Mouse (Mus musculus): ENCODE data around the gene Larp6. TPM values are rescaled to one million over a fixed set of nuclear protein-coding genes. Genes with fewer than 3 reads are reported as not detected.
A peak's percentile ranks its signal among the peaks of the same experiment; 100 is the strongest.

Larp6 gene
- polyA plus RNA-seq, 1 experiment from 2014 or later, result 1.3 TPM

DNA sequence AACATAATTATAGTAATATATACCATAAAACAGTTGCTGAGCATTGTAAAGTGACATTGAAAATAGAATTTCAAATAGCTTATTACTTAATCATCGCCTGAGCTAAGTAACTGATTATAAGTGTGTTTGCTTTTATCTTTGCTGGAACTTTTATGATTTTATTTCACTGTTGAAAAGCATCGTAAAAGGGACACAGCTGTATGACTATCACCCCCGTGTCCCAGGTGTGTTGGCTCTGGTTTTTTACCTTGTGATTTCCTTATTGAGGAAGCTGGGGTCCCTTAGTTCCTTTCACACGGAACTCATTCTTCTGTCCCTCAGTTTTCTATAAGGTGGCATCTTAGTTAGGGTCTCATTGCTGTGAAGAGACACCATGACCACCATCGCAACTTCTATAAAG lies 34.9 kb downstream of the Larp6 start:
- H3K9ac ChIP-seq, result no peak overlapping the region
- no peaks in the 10 kb centered on the region for H3K27me3 ChIP-seq (ENCODE audit: insufficient read depth, low read length)
- DNase-seq (no peak), ATAC-seq (ENCODE audit: insufficient read depth) (no peak)
- H3K27ac ChIP-seq (ENCODE audit: low read depth), result no peak overlapping the region
- H3K4me2 ChIP-seq, result no peak overlapping the region
- H3K9me3 ChIP-seq (ENCODE audit: low read depth, low read length), result no peaks in the 10 kb centered on the region
- no peaks in the 10 kb centered on the region for H3K36me3 ChIP-seq (ENCODE audit: insufficient read depth)
- TF ChIP-seq CTCF (IDR thresholded peaks at IDR 0.05; ENCODE audit: low read depth), result no peak
- WGBS, result 86% methylated on average over 5 of the region's 5 CpGs
- no peak overlapping the region for H3K4me3 ChIP-seq (ENCODE audit: low read depth, low read length)
- H3K4me1 ChIP-seq (ENCODE audit: insufficient read depth), result peaks cover 9% of the 10 kb centered on the region; the same call in 1 of the 2 replicates

DNA sequence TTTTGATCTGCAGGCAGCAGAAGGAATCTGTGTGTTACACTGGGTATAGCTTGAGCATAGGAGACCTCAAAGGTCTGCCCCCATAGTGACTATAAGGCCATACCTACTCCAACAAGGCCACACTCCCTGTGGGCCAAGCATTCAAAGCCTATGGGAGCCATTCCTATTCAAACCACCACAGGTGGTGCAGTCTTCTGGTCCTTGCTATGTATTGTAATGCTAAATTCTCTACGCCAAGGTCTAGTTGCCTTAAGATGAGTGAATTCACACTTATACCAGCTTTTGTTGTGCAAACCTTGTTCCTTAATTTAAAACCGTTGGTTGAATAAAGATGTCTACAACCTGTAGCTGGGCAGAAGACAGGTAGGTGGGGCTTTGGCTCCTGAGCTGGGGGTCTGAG lies 35.4 kb downstream of the Larp6 start:
- H3K9ac ChIP-seq, result no peak overlapping the region
- H3K27me3 ChIP-seq (ENCODE audit: insufficient read depth, low read length), result no peaks in the 10 kb centered on the region
- H3K36me3 ChIP-seq (ENCODE audit: insufficient read depth), result no peaks in the 10 kb centered on the region
- TF ChIP-seq CTCF (IDR thresholded peaks at IDR 0.05; ENCODE audit: low read depth), result no peak
- 81% methylated on average over 2 of the region's 2 CpGs for WGBS
- H3K27ac ChIP-seq (ENCODE audit: low read depth), result no peak overlapping the region
- no peak for DNase-seq
- H3K4me3 ChIP-seq (ENCODE audit: low read depth, low read length), result no peak overlapping the region
- no peak overlapping the region for H3K4me2 ChIP-seq
- H3K9me3 ChIP-seq (ENCODE audit: low read depth, low read length), result no peaks in the 10 kb centered on the region
- H3K4me1 ChIP-seq (ENCODE audit: insufficient read depth), result 0 out of 2 replicates have a peak, but pooled peaks cover 8% of the 10 kb centered on the region
- ATAC-seq (ENCODE audit: insufficient read depth), result no peak

DNA sequence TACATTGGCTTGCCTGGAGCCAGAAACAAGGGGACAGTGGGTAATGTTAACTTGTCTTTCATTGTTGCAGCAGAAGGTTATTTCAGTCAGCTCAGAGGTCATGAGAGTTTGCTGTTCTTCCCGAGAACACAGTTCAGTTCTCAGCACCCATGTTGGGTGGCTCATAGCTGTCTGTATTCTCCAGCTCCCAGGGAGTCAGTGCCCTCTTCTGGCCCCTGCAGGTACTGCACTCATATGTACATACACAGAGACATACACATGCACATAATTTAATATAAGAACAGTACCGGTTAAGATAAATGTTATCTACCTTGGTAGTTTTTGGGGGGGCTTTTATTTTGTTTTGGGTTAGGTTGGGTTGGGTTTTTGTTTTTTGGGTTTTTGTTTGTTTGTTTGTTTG lies 36.3 kb downstream of the Larp6 start:
- H3K4me2 ChIP-seq, result no peak overlapping the region
- H3K9ac ChIP-seq, result no peak overlapping the region
- DNase-seq (no peak), ATAC-seq (ENCODE audit: insufficient read depth) (no peak)
- H3K4me3 ChIP-seq (ENCODE audit: low read depth, low read length), result no peak overlapping the region
- H3K36me3 ChIP-seq (ENCODE audit: insufficient read depth), result no peaks in the 10 kb centered on the region
- no peak overlapping the region for H3K27ac ChIP-seq (ENCODE audit: low read depth)
- H3K27me3 ChIP-seq (ENCODE audit: insufficient read depth, low read length), result no peaks in the 10 kb centered on the region
- no peaks in the 10 kb centered on the region for H3K9me3 ChIP-seq (ENCODE audit: low read depth, low read length)
- 0 out of 2 replicates have a peak, but pooled peaks cover 3% of the 10 kb centered on the region for H3K4me1 ChIP-seq (ENCODE audit: insufficient read depth)
- peak; percentile 47 for TF ChIP-seq CTCF (IDR thresholded peaks at IDR 0.05; ENCODE audit: low read depth)
- 85% methylated on average over 2 of the region's 2 CpGs for WGBS

DNA sequence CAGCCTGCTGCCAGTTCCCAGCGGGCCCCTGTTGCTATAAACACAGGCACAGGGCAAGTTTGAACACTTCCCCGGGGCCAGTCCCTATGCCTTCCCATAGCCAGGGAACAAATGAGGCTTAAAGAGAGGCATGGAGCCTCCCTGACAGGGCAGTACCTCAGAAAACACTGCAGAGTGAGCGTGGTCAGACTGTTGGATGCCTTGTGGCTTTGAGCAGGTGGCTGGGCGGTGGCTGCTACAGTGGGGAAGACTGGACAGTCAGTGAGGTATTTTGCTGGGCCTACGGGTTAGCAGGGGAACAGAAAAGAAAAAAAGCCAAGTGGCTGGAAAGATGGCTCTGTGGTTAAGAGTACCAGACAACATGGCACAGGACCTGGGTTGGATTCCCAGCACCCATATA lies 38.3 kb downstream of the Larp6 start:
- no peaks in the 10 kb centered on the region for H3K36me3 ChIP-seq (ENCODE audit: insufficient read depth)
- no peak for TF ChIP-seq CTCF (IDR thresholded peaks at IDR 0.05; ENCODE audit: low read depth)
- DNase-seq, result no peak
- H3K4me3 ChIP-seq (ENCODE audit: low read depth, low read length), result no peak overlapping the region
- no peaks in the 10 kb centered on the region for H3K27me3 ChIP-seq (ENCODE audit: insufficient read depth, low read length)
- WGBS, result 80% methylated on average over 5 of the region's 5 CpGs
- H3K9me3 ChIP-seq (ENCODE audit: low read depth, low read length), result no peaks in the 10 kb centered on the region
- H3K4me2 ChIP-seq, result no peak overlapping the region
- ATAC-seq (ENCODE audit: insufficient read depth), result no peak
- no peaks in the 10 kb centered on the region for H3K4me1 ChIP-seq (ENCODE audit: insufficient read depth)
- no peak overlapping the region for H3K27ac ChIP-seq (ENCODE audit: low read depth)
- no peak overlapping the region for H3K9ac ChIP-seq

DNA sequence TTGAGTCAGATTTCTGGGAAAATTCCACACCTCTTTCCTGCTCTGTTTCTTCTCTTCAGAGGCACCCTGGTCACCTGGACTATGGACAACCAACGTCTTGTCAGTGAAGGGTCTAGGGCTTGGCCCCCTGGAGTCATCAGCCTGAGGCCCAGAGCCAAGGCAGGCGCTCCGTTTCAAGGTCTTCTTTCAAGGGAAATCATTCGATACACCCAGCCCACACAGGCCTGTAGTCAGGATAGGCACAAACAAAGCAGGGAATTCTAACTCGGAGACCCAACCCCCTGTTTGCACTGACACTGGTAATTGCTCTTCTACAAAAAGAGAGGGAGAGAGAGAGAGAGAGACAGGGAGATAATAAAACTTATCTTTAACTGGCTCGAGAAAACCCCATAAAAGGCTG lies 39.2 kb downstream of the Larp6 start:
- H3K27ac ChIP-seq (ENCODE audit: low read depth), result no peak overlapping the region
- no peak for ATAC-seq (ENCODE audit: insufficient read depth)
- DNase-seq, result no peak
- no peak overlapping the region for H3K4me2 ChIP-seq
- 60% methylated on average over 6 of the region's 6 CpGs for WGBS
- no peaks in the 10 kb centered on the region for H3K9me3 ChIP-seq (ENCODE audit: low read depth, low read length)
- no peaks in the 10 kb centered on the region for H3K27me3 ChIP-seq (ENCODE audit: insufficient read depth, low read length)
- H3K4me1 ChIP-seq (ENCODE audit: insufficient read depth), result peaks cover 4% of the 10 kb centered on the region; the same call in 1 of the 2 replicates
- TF ChIP-seq CTCF (IDR thresholded peaks at IDR 0.05; ENCODE audit: low read depth), result no peak
- H3K4me3 ChIP-seq (ENCODE audit: low read depth, low read length), result no peak overlapping the region
- no peak overlapping the region for H3K9ac ChIP-seq
- H3K36me3 ChIP-seq (ENCODE audit: insufficient read depth), result no peaks in the 10 kb centered on the region

DNA sequence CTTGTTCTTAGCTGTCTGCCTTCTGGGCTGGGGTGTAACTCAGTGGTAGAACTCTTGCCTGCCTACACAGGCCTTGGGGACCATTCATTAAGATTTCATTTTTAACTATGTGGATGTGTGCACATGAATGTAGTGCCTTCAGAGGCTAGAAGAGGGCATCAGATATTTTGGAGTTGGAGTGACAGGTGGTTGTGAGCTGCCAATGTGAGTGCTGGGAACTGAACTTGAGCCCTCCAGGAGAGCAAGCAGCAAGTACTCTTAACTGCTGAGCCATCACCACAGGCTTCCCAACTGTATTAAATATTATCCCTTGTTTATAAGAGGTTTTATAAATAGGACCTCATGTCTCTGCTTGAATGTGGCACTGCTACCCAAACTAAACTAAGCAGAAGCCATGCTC lies 39.8 kb downstream of the Larp6 start:
- no peak overlapping the region for H3K4me3 ChIP-seq (ENCODE audit: low read depth, low read length)
- ATAC-seq (ENCODE audit: insufficient read depth) (no peak), DNase-seq (no peak)
- H3K36me3 ChIP-seq (ENCODE audit: insufficient read depth), result no peaks in the 10 kb centered on the region
- no peak overlapping the region for H3K27ac ChIP-seq (ENCODE audit: low read depth)
- no peaks in the 10 kb centered on the region for H3K27me3 ChIP-seq (ENCODE audit: insufficient read depth, low read length)
- peaks cover 11% of the 10 kb centered on the region; the same call in 1 of the 2 replicates for H3K4me1 ChIP-seq (ENCODE audit: insufficient read depth)
- no peaks in the 10 kb centered on the region for H3K9me3 ChIP-seq (ENCODE audit: low read depth, low read length)
- no peak for TF ChIP-seq CTCF (IDR thresholded peaks at IDR 0.05; ENCODE audit: low read depth)
- H3K4me2 ChIP-seq, result no peak overlapping the region
- no peak overlapping the region for H3K9ac ChIP-seq

DNA sequence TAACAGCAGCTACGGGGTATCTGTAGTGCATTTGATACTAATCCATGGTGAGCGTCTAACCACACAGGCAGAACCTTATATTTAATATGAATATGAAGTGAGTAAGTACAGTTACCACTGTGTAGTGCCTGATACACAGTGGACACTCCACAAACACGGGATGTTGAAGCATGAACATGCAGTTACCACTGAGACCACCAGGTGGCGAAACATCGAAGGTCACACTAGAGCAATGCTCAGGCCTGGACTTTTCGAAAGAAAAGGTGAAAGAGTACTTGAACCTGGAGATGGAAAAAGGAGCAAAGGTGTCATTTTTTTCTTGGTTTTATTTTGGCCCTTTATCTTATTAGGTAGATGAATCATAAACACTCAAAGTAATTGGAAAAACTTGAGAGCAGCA lies 43.5 kb downstream of the Larp6 start:
- WGBS, result 41% methylated on average over 6 of the region's 6 CpGs
- peak; percentile 87 for DNase-seq

More for the DNA sequence above, 43.5 kb downstream of the Larp6 start:
- H3K4me3 ChIP-seq (ENCODE audit: low read depth, low read length), result no peak overlapping the region
- no peak overlapping the region for H3K9ac ChIP-seq
- H3K27ac ChIP-seq (ENCODE audit: low read depth), result no peak overlapping the region
- H3K9me3 ChIP-seq (ENCODE audit: low read depth, low read length), result no peaks in the 10 kb centered on the region
- H3K4me2 ChIP-seq, result no peak overlapping the region
- TF ChIP-seq CTCF (IDR thresholded peaks at IDR 0.05; ENCODE audit: low read depth), result peak; percentile 91
- H3K4me1 ChIP-seq (ENCODE audit: insufficient read depth), result peaks cover 29% of the 10 kb centered on the region
- peak; percentile 53; the same call in 1 of the 2 replicates for ATAC-seq (ENCODE audit: insufficient read depth)
- H3K36me3 ChIP-seq (ENCODE audit: insufficient read depth), result no peaks in the 10 kb centered on the region
- H3K27me3 ChIP-seq (ENCODE audit: insufficient read depth, low read length), result no peaks in the 10 kb centered on the region
